Mouse (Mus musculus): Measurements from ENCODE around the gene a. TPM values are rescaled to one million over a fixed set of nuclear protein-coding genes. Genes with fewer than 3 reads are reported as not detected.
"Not testable (repeated sequence)": the region's sequence is repeated elsewhere in the genome, so short reads cannot be mapped to it uniquely, and the experiment has no call there.

a gene
- total RNA-seq, 2 experiments from 2014 or later: not detected

DNA sequence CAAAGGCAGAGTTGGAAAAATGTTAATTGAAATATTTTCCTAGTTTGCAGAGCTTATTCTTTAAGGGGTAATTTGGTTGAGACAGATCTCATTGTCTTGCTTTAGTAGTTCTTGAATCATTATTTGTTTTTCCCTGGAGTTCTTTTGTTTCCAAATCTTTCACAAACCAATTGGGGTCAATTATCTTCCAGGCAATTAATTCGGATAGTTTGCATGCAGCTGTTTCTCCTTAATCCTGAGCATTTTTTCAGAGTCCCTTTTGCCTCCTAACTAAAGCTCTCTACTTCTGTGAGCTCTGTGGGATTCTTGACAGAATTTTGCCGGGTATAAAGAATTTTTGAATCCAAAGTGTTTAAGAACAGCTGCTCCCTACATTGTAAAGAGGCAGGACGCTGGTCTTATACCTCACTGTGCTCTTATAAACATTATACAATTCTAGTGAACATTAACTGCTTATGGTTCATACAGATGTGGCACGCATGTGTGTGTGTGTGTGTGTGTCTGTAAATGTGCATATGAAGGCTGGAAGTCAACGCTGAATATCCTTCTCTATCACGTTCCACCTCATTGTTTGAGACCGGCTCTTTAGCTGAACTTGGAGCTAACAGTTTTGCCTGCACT lies 134.3 kb downstream of the a start:
- DNase-seq: no peak

DNA sequence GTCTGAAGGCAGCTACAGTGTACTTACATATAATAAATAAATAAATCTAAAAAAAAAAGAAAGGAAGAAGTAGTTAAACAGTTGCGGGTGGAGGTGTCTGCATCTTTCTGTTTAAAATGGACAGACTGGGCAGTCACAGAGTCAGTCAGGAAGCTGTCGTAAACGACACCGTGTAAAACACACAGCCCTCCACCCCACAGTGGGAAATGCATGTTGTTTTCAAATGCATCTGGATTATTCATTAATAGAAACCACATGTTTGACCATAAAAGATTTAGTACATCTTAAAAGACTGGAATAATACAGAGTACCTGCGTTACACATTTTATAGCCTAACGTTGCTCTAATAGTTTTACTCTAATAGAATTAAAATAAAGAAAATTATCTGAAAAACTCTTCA lies 135.6 kb downstream of the a start:
- no peak for DNase-seq

DNA sequence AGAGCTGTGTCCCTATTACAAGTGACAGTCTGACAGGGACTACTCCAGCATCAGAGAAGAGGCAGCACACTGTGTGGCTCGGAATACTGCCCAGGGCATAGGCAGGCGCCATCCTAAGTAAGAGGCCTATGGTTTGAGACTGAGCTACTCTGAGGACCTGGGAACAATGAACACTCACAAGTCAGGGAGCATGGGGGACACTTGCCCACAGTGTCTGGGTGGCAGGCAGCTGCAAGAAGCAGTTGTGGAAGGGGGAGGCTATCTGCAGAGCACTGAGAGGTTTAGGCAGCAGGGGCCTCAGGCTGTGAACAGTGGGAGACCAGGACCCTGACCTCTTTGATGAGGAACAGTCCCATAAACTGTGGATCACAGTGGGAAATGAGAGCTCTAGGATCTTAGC lies 137.1 kb downstream of the a start:
- no peak for DNase-seq

DNA sequence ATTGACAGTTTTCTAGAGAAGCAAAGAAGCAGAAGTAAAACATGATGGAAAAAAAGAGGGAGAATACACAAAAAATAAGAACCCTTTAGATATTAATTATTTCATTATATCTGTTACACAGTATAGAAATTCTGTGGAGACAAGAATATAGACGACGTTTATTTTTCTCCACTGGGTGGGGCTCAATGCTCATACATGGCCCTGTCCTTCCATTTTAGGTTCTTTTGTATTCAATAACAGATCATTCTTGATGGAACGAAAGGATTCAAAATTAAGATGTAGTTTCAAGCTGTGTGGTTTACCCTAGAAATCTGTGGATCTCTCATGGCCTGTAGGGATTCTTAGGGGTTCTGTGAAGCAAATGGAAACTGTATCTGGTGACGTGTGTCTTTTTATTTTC lies 142.7 kb downstream of the a start:
- no peak for DNase-seq

DNA sequence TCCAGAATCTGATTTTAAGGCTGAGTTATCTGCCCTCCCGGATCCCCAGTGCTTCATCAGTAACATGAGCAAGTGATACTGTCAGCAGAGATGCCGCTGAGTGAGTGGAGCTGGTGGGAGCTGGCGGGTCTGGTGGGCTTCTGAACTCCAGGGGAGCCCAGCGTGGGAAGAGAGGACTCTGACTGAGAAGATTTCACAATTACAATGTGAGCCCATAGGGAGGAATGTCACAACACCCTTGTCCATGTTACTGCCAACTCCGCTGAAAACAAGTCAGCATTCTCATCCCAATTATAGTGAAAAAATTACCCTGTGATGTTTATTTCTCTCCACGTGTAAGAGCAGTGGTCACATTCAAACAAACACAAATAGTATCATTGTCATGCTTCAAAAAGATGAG lies 144.9 kb downstream of the a start:
- DNase-seq: no peak

DNA sequence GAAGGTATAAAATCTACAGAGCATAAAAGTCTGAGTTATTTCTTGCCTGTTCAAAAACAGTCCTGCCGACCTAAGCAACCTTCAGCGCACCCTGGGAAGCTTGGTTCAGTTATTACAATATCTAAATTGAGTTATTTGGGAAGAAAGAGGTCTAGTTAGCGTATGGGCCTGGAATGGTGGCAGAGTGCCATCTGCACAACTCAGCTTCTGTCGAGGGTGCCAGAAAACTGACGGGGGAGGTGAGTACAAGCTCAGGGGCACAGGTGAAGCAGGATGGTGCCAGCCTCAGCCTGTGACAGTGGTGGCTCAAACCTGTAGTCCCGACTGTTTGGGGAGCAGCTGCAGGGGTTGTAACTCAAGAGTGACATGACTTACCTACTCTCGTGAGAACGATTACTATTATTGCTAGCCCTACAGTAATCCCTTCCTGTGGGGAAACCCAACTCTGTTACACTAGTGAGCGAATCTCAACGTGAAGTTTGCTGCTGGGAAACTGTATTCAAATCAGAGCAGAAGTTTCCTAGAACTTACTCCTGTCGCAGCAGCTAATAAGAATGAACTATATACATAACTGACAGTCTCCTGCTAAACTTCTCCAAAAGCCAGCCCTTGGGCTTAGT lies 145.4 kb downstream of the a start:
- peak; percentile 10 for DNase-seq

DNA sequence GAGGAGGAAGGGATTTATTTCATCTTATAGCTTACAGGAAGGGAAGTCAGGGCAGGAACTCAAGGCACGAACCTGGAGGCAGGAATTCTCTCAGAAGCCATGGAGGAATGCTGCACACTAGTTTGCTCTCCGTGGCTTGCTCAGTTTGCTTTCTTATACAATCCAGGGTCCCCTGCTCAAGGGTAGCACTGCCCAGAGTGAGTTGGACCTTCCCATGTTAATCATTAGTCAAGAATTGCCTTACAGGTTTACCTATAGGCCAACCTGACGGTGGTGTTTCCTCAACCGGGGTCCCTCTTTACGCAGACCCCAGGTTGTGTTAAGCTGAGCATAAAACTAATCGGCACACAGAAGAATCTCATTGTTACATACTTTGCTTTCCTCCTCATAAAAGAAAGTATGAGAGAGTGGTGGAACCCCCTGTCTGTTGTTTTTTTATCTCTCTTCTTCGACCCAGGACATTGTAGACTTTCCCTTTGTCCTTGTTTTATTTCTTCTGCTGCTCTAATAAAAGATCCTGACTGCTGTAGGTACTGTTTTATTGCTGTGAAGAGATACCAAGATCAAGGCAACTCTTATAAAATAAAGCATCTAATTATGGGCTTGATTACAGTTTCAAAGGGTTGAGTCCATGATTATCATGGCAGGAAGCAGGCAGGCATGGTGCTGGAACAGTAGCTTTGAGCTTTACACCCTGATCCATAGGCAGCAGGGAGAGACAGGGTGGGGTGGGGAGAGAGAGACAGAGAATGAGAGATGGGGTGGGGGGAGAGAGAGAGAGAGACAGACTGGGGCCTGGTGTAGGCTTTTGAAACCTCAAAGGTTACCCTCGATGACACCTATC lies 146.6 kb downstream of the a start:
- no peak for DNase-seq

DNA sequence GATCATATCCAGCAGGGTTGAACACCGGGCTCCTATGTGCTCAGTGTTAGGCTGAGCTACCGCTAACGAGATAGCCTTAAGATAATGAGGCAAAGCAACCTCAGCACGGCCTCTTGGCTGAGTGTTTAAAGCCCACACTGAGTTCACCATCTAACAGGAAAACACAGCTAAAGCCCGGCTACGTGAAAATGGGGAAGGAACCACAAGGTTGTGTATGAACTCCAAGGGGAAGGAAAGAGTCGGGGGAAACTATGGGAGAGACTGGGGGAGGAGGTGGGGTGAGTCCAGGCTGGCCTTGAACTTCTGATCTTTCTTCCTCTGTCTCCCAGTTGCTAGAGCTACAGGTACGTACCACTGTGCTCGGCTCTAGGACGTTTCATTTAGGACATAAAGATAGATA lies 150.8 kb downstream of the a start:
- DNase-seq: no peak

DNA sequence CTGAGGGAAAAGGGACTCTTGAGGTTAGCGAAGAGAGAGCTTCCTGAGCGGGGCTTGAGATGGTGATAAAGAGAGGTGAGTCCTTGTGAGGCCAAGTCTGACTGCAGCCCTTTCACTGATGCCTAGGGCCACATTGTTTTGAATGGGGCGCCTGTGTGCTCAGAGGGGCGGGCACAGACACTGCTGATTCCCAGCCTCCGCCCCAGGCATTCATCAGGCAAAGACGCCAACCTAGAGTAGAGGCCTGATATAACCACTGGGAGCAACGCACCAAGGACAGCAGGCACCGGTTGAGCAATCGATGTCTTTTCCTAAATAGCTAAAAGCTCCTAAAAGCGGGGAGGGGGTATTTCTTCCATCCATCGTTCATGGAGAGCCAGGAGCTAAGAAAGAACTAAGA lies 151.3 kb downstream of the a start:
- peak; percentile 28 for DNase-seq

DNA sequence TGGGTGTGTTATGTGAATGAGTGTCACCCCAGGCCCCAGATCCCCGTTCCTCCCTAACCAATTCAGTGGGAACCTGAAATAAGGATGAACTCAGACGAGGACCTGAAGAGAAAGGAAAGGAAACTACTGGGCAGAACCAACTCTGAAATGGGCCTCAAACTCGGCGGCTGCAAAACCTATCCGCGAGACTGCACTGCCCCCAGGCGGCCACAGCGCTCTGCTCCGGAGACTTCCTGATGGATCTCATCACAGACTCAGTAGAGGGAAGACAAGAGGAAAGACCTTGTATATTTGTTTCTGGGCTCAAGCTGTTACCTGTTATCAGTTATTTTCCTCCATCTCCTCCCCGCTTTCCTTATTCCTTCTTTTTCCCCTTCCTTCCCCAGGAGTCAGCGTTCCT lies 151.9 kb downstream of the a start:
- peak; percentile 93 for DNase-seq

DNA sequence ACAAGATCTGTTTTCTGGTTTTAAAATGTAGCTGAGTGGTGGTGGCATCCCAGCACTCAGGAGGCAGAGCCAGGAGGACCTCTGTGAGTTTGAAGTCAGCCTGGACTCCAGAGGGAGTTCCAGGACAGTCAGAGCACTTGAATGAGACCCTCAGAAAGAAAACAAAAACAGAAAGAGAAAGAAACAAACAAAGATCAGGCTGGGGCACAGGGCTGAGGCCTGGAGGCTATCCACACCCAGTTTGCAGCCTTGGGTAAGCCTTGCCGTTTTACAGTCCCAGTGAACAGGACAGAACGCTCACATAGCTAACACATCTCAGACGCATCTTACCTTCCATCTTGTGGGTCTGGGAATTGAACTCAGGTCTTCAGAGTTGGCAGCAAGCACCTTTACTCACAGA lies 155.7 kb downstream of the a start:
- DNase-seq: no peak

DNA sequence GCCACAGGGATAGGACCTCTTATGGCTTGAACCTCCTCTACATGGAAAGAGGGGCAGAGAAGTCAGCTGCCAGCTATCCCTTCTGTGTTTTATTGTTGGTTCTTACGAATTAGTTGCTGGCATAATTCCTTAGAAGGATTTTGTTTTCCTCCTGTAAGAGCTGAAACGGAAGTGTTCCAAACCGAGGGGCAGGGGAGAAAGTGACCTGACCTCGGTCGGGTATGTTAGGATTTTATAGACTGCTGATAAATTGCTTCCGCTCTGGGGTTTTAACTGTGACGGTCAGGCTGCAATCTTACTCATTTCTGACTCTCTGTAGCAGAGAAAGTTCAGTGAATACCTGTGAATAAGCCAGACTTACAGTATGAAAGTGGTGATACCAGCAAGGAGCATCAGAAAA lies 158.2 kb downstream of the a start:
- no peak for DNase-seq

DNA sequence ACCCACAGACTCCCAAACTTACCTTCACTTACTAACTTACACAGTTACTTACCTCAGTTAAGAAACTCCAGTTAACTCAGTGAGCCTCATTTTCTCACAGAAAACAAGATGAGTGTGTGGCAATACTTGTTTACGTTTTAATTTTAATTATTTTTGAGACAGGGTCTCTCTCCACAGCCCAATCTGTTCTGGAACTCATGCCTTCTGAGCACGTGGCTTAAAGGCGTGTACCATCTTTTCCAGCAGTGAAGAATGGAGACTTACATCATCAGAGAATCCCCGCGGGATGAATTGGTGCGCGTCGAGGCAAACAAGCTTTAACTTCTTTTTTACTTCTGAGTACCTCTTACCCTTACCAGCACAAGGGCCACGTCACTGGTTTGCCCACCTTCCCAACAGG lies 158.7 kb downstream of the a start:
- DNase-seq: no peak

DNA sequence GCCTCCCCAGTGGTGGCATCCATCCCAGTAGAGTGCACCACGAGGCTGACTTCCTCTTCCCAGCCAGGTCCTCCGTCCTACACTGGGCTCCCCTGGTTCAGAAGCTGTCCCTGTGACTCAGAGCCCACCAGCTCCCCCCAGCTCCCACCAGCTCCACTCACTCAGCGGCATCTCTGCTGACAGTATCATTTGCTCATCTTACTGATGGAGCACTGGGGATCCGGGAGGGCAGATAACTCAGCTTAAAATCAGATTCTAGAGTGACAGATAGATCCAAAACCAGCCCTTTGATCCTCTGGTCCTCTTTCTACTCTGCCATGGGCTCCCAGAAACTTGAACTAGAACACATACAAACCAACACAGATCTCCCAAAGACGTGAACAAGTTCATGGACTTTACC lies 159.4 kb downstream of the a start:
- no peak for DNase-seq

DNA sequence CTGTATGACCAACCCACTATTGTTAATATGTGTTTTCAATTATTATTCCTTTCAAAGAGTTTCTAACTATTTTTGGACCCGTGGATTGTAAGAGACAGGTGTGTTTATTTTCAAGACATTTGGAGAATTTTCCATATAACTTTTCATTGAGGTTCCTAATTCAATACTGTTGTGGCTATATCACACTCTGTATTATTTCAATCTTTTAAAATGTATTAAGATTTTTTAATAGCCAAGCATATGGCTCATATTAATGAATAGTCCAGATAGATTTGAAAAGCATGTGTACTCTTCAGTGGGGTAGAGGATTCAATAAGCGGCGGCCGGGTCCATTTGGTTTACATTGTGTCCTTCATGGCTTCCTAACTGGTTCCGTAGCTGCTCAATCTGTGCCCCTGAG lies 168.3 kb downstream of the a start:
- no peak for DNase-seq

DNA sequence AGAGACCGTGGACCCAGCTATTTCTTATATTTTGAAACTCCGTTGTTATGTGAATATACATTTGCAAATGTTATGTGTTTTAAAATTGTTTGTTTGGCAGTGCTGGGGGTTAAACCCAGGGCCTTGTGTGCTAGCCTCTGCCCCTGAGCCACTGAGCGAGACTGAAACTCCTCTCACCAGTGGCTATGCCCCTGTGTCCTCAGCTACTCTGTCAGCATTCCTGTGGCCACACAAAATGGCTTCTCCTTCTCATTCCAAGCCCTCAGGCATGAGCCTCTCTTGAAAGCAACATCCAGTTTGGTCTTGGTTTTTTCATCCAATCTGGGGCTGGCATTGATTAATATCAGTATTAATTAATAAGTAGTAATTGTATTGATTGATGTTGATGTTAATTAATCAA lies 168.7 kb downstream of the a start:
- DNase-seq: no peak

DNA sequence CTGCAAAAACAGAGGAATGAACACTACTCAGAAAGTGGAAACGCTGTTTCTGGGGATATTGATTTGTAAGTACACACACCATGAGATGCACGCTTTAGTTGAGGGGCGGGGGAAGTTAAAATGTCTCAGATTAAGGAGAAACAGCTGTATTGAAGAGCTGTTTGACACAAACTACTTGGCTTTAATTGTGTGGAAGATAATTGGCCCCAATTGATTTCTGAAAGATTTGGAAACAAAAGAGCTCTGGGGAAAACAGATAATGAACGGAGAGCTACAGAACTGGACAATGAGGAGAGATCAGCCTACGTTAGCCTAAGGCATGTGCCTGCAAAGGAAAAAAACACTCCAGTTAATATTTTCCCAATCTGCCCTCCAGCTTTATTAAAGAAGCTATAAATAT lies 172.0 kb downstream of the a start:
- no peak for DNase-seq

DNA sequence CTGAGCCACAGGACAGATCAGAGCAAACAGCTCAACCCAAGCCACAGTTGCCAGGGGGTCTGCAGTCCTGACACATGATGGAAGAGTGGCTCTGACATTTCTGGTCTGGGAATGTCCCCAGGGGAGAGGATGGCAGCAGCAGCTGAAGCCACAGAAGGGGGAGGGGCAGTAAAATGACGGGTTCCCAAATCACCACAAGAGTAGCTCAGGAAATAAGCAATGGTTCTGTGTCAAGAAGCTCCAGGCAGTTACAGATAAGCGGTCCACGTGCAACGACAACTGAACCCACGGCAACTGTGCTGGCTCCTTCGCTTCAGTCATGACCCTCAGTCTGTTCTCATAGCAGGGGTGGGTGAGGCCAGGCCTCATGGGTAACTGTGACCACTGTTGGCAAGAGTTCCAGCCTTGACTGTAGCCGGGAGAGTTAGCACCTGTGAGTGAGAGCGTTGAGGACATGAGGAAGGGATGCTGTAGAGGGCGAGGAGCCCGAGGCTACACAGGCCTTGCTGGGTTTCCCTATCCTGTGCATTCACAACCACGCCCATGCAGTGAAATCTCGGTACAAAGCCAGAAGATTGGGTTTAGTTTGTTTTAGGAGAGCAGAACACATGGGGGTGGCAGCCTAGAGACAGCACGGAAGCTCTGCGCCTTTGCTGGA lies 178.7 kb downstream of the a start:
- not testable (repeated sequence) for DNase-seq

DNA sequence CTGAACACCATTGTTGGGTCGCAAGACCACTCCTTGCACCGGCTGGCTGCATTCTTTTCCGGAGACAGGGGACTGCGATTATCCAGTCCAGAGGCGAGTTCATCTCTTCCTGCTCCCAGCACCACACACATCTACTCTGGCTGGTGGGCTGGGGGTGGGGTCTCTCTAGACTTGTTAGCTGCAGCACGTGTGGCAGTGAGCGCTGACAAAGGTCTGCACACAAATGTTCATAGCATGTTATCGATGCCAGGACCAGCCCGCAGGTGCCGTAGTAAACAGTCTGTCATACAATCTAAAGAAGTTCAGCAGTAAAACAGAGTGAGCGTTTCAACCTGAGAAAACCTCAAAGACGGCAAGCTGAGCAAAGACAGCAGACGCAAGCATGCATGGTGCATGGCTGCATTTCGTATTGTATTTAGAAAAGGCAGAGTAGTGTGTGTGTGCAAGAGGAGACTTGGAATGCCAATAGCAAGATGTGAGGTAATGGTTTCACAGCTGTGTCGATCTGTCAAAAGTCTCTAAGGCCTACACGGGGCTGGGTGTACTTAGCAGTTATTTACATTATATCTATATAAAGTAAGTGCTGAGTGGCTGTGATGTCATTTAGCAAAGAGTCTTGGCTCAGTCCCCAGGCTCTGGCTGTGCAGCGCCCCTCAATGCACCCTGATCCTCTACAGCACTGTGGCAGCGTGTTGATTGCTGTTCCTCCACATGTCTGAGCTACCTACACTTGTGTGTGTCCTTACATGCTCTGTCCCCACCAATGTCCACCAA lies 180.9 kb downstream of the a start:
- no peak for DNase-seq

DNA sequence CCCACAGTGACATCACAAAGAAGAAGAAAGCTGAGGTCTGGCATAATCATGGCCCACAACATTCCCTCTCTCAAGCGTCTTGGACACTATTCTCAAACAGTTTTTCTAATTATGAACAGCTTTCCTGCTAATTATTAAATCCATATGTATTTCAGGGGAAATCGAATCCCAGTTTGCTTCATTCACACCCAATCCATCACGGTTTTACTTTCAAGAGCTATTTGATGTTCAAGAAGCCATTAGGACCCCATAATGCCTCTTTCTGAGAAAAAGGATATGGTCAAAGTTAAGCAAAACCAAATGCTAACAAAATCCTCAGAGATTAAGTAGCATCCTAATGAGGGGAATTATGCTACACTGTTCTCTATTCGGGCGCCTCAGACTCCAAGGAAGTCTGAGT lies 181.8 kb downstream of the a start:
- no peak for DNase-seq

DNA sequence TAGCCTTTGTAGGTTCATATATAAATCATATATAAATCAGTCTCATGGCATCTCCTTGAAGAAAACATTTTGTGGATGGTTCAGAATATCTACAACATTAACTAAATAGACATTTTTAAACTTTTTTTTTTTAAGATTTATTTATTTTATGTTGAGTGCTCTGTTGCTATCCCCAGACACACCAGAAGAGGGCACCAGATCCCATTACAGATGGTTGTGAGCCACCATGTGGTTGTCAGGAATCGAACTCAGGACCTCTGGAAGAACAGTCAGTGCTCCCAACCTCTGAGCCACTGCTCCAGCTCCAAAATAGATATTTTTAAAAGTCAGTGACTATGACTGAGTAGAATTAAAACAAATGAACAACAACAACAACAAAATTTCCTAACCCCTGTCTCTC lies 195.4 kb downstream of the a start:
- DNase-seq: no peak

DNA sequence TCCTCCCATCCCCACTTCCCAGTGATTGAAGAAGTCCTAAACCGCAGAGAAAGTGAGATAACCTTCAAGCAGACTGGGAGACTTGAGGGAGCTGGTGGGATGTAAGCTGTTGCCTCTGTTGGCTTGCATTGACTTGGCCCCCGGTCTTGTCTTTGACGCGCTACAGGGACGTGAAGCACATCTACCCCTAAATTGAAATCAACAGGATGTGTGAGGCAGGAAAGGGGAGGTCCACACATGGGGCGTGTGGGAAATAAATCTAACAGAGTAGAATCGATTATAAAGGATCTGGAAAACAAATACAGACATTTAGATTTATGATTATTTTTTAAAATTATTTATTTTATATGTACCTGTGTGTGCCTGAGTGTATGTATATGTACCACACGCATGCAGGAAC lies 200.2 kb downstream of the a start:
- no peak for DNase-seq

DNA sequence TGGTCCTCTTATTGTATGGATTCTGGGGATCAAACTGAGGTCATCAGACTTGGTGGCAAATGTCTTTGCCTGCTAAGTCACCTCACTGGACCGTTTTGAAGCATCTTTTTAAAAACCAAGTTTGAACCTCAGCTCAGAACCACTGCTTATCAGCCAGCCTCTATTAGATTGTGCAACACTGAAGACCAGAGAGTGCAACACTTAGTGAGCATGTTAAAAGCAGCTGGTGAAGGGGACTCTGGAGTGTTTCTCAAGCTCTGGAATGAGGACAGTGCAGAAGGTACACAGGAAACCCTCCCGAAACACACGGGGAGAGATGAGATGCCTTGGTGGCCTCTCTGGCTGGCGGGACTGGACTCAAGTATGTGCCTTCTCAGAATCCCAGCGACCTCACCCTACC lies 200.9 kb downstream of the a start:
- no peak for DNase-seq

All from adrenal gland, postnatal 10 days (tissue).